ENCODE assay signal across 16 mouse cellular contexts in the genomic region with DNA sequence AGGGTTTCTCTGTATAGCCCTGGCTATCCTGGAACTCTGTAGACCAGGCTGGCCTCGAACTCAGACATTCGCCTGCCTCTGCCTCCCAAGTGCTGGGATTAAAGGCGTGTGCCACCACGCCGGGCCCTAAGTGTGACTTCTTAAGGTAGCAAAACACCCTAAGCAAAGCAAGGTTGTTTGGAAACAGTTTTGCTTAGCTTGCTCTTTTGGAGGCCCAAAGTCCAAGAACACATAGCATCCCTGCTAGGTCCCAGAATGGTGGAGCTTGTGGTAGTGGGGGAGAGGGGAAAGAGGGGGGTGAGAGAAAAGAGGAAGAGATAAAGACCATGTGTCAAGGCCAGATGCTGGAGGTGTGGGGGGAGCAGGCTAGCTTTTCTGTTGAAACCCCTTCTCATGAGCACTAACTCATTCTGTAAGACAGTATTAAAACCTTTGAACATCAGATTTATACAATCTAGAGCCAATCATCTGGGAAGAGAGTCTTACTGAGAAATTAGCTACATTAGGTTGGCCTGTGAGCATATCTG.
"Had no signal": no experiment of that assay in that cellular context is flagged by ENCODE, and none has a peak within 500 bp of the region (broad histone marks: within the 10 kb centered on the region; RNA-seq: fewer than 3 reads in every experiment).

No protein-coding gene starts in this region.

- H3K4me1 ChIP-seq: midbrain, embryonic 15.5 days; neural tube, embryonic 13.5 days had no signal

- H3K27ac ChIP-seq: layer of hippocampus, adult 2 months; limb, embryonic 10.5 days; limb, embryonic 13.5 days; liver, embryonic 13.5 days; midbrain, embryonic 10.5 days; midbrain, embryonic 15.5 days; neural tube, embryonic 13.5 days had no signal

- ATAC-seq: intestine, embryonic 16.5 days; midbrain, embryonic 15.5 days had no signal

- H3K4me2 ChIP-seq: limb, embryonic 13.5 days; liver, embryonic 13.5 days; midbrain, embryonic 15.5 days; neural tube, embryonic 13.5 days had no signal

- DNase-seq: kidney, adult 18-20 months; layer of hippocampus, adult 9-11 months; liver; liver, embryonic 13.5 days; lung, adult 2 months; lung, postnatal 14 days; lung, postnatal 4 days; thymus, adult 18-20 months; thymus, postnatal 36 days had no signal

- H3K9ac ChIP-seq: limb, embryonic 13.5 days; liver, embryonic 13.5 days; midbrain, embryonic 15.5 days; neural tube, embryonic 13.5 days had no signal

- H3K27me3 ChIP-seq: limb, embryonic 13.5 days; liver, embryonic 13.5 days; midbrain, embryonic 15.5 days; neural tube, embryonic 13.5 days had no signal

- H3K36me3 ChIP-seq: limb, embryonic 10.5 days; limb, embryonic 13.5 days; liver, embryonic 13.5 days; midbrain, embryonic 10.5 days; midbrain, embryonic 15.5 days; neural tube, embryonic 13.5 days had no signal

- H3K4me3 ChIP-seq: layer of hippocampus, adult 2 months; limb, embryonic 10.5 days; limb, embryonic 13.5 days; liver, embryonic 13.5 days; midbrain, embryonic 10.5 days; midbrain, embryonic 15.5 days; neural tube, embryonic 13.5 days had no signal

- H3K9me3 ChIP-seq: limb, embryonic 10.5 days; limb, embryonic 13.5 days; liver, embryonic 13.5 days; midbrain, embryonic 10.5 days; midbrain, embryonic 15.5 days; neural tube, embryonic 13.5 days had no signal
